Mouse (Mus musculus): ENCODE measurements at regions not wholly inside any gene's neighbourhood (a gene's known extent, or its start where the extent isn't known, plus 50 kb on each side); places are given as distances from the start of the nearest gene placed in this dataset.

DNA sequence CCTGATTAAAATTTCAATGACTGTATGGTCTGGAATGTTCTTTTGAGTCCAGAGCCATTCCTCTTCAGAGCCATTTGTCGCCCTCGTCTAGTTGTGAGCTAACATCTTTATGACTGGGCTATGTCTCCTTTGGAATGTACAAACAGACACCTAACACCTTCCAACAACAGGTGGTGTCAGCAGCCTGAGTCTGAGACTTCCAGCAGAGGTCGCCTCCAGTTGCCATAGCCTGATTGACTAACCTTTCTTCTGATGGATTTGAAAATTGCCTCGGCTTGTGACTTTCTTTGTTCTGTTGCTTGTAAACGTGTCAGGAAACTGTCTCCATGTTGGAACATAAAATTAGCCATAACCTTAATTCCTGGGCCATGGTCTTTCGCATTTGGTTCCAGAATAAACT, 284.8 kb upstream of the Hs6st1 start:
- DNase-seq (ENCODE audit: low read depth, low spot score) = no peak

DNA sequence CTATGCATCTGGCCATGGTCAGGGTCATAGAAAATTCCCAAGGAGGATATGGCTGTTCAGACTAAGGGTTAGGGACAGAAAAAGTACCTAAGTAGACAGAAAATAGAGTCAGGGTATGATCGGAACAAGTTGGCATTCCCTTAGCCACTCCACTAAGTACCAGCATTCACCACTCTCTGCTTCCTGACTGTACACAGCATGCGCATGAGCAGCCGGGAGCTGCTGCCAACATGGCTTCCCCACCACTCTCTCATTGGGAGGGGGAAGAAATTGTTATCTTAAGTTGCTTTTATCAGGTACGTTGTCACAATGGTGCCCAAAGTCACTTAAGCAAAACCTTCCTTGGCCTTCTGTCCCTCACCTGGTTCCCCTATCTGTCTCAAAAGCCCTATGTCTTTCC, 282.0 kb upstream of the Hs6st1 start:
- DNase-seq (ENCODE audit: low read depth, low spot score) = no peak

DNA sequence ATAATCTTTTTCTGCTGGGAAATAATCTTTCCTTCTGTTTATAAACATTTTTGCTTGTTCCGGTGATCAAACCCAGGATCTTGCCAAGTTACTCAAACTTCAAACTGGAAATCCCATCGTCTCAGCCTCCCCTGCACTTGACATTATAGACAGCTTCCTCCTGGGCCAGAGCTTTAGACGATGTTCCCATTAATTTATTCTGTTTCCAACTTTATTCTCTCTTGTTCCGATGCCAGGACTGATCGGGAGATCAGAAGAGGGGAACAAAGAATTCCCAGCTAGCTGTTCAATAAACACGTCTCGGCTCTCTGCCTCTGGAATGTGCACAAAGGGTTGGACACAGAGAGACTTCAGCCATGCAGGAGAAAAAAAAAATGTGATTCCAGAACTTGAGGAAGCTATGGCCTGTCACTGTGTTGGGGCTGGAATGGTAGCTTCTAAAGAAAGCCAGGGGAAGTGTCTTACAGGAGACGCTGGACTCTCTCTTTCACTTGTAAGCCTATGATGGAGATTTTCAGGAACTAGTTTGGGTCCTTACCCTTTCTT, 281.5 kb upstream of the Hs6st1 start:
- DNase-seq (ENCODE audit: low read depth, low spot score) = no peak

DNA sequence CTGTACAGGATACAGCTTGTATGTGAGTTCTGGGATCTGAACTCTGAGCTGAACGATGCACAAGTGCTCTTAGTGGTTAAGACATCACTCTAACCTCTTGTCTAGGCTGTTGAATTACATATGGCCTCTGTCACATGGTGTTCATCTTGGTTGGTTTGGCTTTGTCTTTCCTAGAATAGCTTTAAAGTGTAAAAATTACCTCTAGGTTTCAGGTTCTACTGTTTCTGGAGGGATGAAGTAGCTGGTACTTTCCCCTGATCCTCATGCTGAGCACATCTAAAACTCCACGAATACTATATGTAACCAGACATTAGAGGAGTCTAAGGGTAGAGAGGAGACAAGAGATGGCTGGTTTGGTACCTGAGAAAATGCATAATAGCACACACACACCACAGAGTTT, 271.1 kb upstream of the Hs6st1 start:
- DNase-seq (ENCODE audit: low read depth, low spot score) = no peak

DNA sequence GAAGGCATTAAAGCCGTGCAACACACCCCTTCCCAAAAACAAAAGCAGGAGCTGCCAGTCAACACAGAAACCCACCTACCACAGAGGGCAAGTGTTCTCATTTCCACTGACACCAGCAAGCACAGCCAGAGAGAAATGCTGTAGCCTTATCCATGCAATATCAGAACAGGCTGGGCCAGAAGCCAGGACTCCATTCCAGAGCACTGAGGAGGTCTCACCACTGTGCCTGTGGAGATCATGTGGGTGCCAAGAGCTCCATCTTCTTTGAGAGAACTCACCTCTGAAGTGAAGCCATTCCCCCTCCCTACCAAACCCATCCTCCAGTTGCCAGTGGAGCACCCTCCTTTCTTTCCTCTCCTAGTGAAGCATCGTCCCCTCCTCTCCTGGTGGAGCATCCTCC, 270.7 kb upstream of the Hs6st1 start:
- no peak for DNase-seq (ENCODE audit: low read depth, low spot score)

DNA sequence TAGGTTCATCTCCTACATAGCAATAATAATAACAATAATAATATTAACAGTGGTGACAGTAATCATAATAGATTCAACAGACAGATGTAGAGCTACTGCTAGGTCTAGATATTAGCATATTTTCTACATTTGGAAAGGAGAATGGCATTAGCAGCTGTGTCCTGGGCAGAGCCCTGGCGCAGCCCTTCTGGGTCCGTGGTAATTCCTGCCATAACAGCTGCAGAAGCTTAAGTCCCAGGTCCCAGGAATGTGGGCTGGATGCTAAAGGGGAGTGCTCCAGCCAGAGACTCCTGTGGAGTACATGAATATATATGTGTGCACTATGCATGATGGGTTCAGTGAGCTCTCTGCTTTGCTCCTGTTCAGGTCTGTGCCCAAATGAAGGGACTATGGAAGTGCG, 262.7 kb upstream of the Hs6st1 start:
- no peak for DNase-seq (ENCODE audit: low read depth, low spot score)

DNA sequence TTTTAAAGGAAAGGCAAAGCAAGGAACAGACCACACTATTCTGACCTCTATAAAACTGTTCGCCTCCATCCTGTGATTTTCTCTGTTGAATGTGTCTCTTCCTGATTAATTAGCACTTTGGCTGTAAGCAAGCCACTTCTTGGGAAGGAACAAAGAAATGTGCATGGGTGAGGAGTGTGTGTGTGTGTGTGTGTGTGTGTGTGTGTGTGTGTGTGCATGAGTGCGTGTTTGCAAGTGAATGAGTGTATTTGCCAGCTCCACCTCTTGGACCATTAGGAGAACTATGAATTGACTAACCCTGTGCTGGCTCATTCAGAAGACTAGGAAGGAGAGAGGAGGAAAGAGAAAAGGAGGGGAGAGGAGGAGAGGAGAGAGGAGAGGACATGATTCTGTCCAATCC, 261.9 kb upstream of the Hs6st1 start:
- no peak for DNase-seq (ENCODE audit: low read depth, low spot score)

DNA sequence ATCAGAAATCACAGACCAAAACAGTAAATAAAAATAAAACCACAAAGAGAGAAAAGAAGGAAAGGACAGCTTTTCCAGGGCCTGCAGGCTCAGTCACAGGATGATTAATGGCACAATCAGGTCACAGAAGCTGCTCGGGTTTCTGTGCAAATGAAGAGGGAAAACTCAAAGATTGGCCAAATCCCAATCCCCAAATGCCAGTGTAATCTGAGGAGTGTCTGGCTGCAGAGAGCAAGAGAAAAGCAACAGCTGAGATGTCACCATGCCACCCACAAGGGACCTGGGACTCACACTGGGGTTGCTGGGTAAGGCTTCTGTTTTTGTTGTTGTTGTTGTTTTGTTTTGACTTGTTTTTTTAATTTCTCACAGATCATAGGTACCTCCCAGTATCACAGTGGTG, 261.5 kb upstream of the Hs6st1 start:
- DNase-seq (ENCODE audit: low read depth, low spot score) = no peak

DNA sequence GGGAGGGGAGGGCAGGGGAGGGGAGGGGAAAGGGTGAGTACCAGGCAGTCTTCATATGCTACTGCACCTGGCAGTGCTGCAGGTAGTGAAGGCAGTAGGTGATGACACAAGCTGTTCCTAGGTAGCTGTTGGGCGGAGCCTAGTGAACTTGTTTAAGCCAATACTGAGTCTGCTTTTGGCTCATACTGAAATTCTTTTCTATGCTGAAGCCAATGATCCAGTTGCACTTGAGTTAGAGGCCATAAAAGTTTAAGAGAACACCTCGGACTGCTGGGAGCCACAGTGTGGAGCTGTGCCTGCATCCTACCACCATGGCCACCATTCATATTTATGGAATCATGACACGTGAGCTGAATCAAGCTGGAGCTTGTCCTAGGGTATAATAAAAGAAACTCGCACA, 259.3 kb upstream of the Hs6st1 start:
- DNase-seq (ENCODE audit: low read depth, low spot score) = no peak

DNA sequence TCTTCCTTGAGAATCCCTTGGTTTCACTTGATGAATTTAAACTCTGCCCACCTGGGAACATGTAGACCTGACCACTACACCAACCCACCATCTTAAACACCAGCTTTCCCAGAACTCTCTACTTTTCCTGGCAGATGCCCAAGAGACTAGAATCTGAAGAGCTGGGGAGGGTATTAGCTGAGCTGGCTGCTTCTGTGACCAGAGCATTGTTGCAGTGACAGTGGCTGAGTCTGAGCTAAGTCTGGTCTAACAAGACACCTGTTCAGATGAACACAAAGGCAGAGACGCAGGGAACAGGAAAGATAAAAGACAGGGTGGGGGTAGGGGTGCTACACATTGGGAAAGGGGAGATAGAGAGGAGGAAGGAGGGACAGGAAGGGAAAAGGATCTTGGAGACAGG, 258.9 kb upstream of the Hs6st1 start:
- no peak for DNase-seq (ENCODE audit: low read depth, low spot score)

DNA sequence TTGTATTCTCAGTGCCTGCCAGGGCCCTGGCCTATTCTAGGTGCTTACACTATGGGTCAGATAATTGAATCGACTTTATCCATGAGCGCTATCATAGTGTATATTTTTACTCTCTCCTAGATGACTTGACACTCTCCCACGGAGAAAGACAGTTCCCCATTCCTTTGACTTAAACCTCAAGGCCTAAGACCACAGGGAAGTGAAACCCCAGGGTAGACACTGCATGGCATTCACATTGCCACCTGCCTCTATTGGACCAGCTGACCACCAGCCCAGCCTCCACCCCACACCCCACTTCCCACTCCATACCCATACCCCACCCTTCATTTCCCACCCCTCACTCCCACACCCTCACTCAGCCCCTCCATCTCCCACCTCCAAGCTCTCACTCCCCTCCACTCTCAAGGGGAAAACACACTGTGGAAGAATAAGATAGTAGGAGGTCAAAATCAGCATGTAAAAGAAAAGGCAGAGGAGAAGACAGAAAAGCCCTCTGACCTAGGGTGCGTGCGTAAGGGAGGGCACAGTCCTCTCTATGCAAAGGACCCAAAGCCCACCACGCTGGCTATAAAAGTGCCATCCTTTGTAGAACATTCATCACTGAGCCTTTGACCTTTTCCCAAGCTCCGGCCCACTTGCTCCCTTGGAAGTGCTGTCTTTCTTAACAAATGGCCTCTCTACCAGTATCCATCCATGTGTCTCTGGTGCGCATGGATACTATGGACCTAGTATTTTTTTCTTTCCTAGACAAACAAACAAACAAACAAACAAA, 257.4 kb upstream of the Hs6st1 start:
- DNase-seq (ENCODE audit: low read depth, low spot score) = no peak

DNA sequence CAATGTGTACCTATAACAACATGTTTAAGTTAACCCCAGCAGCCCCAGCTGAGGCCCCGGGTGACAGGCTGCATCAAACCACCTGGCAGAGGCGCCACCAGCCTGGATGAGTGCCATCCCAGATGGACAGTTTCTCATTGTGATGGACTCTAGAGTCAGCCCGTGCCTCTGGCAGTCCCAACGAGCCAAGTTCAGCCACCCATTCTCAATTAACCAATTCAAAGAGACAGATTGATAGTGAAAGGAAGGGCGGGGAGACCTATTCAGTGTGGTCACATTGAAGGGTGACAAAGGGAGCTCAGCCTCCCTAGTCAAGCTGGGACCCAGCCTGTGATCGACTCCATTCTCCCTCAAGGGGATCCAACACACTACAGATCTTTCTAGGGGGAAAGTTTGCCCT, 256.8 kb upstream of the Hs6st1 start:
- DNase-seq (ENCODE audit: low read depth, low spot score) = no peak

DNA sequence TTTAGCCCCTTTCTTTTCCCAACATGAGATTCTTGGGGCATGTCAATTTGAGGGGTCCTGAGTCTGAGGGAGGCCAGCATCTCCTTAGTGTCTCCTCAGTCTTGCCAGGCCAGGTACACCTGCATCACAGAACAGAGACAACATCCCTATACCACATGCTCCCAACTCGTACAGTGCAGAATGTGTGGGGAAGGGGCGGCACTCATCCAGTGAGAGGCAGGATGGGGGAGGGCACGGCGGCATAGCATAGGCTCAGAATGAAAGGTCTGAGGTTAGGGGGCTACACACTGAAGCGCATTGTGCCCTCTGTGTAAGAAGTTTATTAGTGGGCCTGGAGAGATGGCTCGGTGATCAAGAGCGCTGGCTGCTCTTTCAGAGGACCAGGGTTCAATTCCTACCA, 256.4 kb upstream of the Hs6st1 start:
- DNase-seq (ENCODE audit: low read depth, low spot score) = no peak

DNA sequence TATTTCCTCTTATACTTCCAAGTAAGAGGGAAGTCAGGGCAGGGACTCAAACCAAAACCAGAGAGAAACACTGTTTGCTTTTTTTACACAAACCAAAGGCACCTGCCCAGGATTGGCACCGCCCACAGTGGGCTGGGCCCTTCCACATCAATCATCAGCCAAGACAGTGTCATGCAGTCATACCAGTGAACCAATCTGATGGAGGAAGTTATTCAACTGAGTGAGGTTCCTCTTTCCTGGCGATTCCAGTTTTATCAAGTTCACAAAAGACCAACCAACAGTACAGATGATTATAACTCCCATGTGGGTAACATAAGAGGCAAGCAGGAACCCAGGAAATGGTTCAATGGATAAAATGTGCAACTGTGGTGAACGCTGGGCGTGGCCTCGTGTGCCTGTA, 254.6 kb upstream of the Hs6st1 start:
- no peak for DNase-seq (ENCODE audit: low read depth, low spot score)

DNA sequence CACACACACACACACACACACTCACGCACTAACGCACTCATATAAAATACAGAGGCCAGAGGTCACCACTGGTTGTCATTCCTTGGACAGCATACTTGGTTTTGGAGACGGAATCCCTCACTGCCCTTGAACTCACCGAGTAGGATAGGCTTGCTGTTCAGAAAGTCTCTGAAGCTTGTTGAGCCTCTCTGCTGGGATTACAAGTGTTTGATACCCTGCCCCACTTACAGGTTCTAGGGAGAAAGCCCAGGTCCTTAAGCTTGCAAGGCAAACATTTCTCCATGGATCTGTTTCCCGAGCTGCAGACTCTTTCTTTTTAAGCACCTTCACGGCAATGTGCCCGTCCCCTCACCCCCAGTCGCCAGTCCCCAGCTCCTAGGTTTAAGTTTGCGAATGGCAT, 254.0 kb upstream of the Hs6st1 start:
- no peak for DNase-seq (ENCODE audit: low read depth, low spot score)

DNA sequence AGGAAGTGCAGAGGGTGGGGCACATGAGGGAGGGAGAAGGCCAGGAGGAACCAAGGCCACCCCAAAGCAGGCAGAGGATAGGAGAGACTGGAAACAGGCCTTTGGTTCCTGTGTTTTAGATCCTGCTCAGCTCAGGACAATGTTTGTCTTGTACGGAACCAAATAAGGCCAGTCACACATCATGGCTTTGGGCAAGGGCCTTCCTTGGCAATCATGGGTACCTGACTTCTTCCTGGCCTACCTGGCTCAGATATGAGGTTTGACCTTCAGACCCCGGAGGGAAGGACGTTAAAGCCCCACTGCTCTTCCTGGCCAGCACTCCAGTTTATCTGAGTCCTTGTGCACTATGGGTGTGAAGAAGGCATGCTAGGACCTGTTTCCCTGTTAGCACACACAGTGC, 253.4 kb upstream of the Hs6st1 start:
- DNase-seq (ENCODE audit: low read depth, low spot score) = no peak

DNA sequence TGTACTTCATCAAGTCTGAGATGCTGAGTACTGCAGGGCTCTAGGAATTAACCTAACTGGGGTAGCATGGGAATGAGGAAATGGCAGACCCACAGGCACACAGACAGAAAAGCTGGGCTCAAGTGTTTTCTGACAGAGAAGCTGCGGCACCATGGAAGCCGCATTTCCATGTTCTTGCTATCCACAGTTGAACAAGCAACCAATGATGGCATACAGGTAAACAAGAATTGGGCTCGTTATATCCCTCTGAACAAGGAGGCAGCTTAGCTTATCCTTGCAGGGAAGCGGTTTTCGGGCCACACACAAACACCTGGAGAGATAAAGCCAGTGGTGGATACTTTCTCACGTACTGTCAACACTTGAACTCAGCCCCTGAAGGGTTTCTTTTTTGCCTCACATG, 246.4 kb upstream of the Hs6st1 start:
- DNase-seq (ENCODE audit: low read depth, low spot score) = no peak

DNA sequence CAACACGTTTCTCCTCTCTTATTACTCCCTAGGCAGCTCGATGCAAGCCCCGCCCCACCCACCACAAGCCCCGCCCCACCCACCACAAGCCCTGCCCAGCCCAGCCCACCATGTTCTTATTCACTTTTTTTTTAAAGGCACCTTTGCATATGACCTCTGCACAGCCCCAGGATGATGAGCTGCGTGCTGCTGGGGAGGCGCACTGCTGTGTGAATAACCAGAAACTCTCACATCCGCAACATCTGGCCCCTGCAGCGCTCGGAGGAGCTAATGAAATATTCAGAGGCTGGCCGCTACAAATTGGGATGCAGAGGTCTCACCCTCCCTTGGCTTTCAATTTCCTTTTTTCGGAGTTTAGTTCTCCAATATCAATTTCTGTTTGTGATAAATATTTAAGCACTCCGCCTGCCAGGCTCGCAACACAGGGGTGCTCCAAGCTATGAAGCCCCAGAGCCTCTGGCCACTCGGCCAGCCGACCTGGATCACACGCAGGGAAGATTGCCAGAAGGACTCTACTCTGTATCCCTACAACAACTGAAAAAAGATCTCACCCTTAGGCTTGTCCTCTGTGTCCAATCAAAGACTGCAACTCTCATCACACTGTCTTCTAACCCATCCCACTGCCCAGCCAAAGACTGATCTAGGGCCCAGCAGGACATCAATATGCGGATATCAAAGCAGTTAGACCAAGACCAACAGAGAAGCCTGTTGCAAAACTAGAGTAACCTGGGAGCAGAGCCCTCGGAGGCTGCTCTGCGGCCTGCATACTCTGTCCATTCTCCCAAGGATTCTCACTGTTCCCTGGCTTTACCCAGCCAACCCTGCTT, 245.6 kb upstream of the Hs6st1 start:
- no peak for DNase-seq (ENCODE audit: low read depth, low spot score)

DNA sequence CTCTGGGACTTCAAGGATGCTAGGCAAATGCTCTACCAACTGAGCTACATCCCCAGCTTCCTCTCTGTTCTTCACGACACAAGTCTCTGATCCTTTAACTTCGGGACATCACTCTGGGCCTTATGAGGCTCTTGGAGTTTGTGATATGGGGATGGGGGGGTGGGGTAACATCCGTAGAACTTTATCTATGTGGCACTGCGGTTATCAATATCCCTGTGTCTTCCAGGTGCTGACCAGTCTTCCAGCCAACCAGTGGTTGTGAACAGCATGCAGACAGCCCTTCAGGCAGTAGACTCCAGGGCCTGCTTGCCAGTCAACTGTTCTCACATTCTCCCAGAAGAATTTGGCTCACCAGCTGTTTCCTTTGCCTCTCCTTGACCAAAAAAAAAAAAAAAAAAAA, 244.7 kb upstream of the Hs6st1 start:
- no peak for DNase-seq (ENCODE audit: low read depth, low spot score)

DNA sequence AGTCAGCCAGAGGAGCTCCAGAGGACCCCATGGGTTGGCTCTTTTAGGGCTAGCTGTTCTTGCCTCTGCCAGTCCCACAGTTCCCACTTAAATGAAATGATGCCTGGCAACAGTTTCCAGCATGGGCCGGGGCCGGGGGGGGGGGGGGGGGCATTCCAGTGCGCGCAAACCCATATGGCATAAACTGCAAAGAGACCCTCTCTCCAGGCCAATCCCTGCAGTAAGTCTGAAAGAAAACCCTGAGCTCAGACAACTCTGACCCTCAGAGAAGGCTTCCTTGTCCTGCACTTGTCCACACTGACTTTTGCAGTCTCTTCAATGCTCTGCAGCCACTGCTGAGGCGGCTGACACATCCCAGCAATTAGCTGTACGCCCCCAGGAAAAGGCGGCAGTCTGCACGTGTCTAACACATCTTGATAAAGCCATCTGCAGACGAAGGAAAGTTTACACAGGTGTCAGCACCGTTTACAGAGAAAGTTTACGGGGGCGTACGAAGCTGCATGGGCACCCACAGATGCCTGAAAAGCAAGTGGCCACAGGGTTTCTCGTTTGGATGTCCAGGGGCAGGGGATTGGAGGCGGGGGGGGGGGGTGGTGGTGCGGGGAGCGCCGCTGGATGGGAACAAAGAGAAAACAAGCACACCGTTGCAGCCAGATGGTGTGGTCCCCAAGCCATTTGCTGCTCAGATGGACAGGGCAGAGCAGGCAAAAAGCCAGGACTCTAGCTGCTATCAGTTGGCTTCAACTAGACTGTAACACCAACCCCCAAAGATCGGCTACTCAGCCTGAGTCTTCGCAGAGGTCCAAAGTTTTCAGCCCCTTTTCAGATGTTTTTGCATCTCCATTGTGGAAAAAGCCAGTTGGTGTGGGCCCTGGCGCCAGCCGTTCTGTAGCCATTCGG, 244.0 kb upstream of the Hs6st1 start:
- DNase-seq (ENCODE audit: low read depth, low spot score) = no peak

DNA sequence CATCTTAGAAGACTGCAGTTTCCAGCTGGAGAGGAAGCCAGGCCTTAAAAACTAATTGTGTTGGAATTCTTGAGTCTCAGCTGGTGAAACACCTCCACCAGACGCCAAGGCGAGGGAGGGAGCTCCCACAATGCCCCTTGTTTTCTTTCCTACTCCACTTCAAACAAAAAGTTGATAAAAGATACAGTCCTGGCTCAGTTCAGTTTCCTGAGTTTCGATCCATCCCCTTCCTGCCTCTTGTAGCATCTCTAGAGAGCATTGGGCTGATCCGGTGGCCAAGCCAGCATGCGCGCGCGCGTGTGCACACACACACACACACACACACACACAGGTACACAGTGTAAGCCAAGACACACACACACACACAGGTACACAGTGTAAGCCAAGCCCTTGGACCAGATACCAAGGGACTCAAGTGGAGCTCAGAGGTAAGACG, 242.7 kb upstream of the Hs6st1 start:
- no peak for DNase-seq (ENCODE audit: low read depth, low spot score)

DNA sequence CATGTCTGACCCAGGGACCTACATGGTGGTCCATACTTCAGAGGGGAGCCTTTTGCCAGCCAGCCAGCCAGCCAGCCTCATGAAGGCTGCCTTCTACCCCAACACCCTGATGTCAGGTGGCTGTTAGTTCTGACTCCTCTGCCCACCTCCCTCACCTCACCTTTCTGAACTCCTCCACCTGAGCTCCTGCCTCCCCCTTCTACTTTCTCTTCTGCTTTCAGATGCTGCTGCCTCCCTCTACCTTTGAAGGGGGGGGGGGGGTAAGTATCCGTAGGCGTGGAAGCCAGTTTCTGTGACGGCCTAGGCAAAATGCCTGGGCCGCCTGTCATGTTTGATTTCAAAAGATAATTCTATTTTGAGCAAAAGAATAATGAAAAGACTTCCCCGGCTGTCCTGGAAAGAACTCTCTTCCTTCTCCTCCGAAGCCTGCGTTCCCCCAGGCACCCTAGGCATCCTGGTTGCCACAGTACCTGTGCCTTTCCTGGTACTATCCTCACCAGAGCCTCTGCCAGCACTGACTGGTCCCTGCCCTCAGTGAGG, 241.6 kb upstream of the Hs6st1 start:
- no peak for DNase-seq (ENCODE audit: low read depth, low spot score)
